Mouse (Mus musculus) lung, embryonic 14.5 days (tissue): Measurements from ENCODE around the gene Hist1h3b. TPM values are rescaled to one million over a fixed set of nuclear protein-coding genes. Genes with fewer than 3 reads are reported as not detected.
A peak's percentile ranks its signal among the peaks of the same experiment; 100 is the strongest.
"Not testable (repeated sequence)": the region's sequence is repeated elsewhere in the genome, so short reads cannot be mapped to it uniquely, and the experiment has no call there.

ENCODE experiments used
- ATAC-seq: fragments of 200-750 bp; cut with Nextera tagmentation; 2 replicates; pipeline ENCODE4 v1.8.0; 2017; ENCODE audit warnings: mild to moderate bottlenecking, moderate TSS enrichment, moderate library complexity; ENCODE audit not compliant: insufficient read depth
- DNase-seq: peaks from one replicate; pipeline ENCODE4 v3.0.0-alpha.2; 2015
- H3K27ac ChIP-seq: fragments of 300-500 bp; sonication (generic); 2 replicates; pipeline ENCODE4 v1.5.1; 2014; ENCODE audit warnings: low read depth, mild to moderate bottlenecking, moderate library complexity
- H3K27me3 ChIP-seq: fragments of 300-500 bp; sonication (generic); 2 replicates; pipeline ENCODE4 v1.6.1; 2014; ENCODE audit warnings: low read length, control low read depth; ENCODE audit not compliant: insufficient read depth
- H3K36me3 ChIP-seq: fragments of 300-500 bp; sonication (generic); 2 replicates; pipeline ENCODE4 v1.6.1; 2014; ENCODE audit warnings: control low read depth; ENCODE audit not compliant: insufficient read depth
- H3K4me1 ChIP-seq: fragments of 300-500 bp; sonication (generic); 2 replicates; pipeline ENCODE4 v1.6.1; 2014; ENCODE audit warnings: antibody characterized with exemption, control low read depth; ENCODE audit not compliant: insufficient read depth
- H3K4me2 ChIP-seq: fragments of 300-500 bp; sonication (generic); 2 replicates; pipeline ENCODE4 v1.6.1; 2014; ENCODE audit warnings: mild to moderate bottlenecking
- H3K4me3 ChIP-seq: fragments of 300-500 bp; sonication (generic); 2 replicates; pipeline ENCODE4 v1.5.1; 2014; ENCODE audit warnings: low read depth, low read length
- H3K9ac ChIP-seq: fragments of 300-500 bp; sonication (generic); 2 replicates; pipeline ENCODE4 v1.6.1; 2014
- H3K9me3 ChIP-seq: fragments of 300-500 bp; sonication (generic); 2 replicates; pipeline ENCODE4 v1.6.1; 2016; ENCODE audit warnings: low read depth, low read length, control low read depth
- CTCF ChIP-seq: IDR thresholded peaks from 2 replicates; pipeline ENCODE4 v1.5.1; 2016; ENCODE audit warnings: antibody characterized with exemption, low read depth
- WGBS: fragments of 180-500 bp; shearing (Covaris S2); extraction: QIAGEN DNeasy Blood & Tissue Kit; methylation state at CpG from one replicate; pipeline ENCODE4 v1.1.7; 2014; 5-methylcytosine and 5-hydroxymethylcytosine counted together
- polyA plus RNA-seq: library from polyadenylated mRNA; unstranded; fragments of >200 nt; fragmentation: Nextera tagmentation; extraction: Ambion mirVana; gene quantifications from 2 replicates; pipeline ENCODE4 v1.2.1, GENCODE M21; 2014

Hist1h3b gene
- polyA plus RNA-seq, 1 experiment from 2014 or later = 18.4 TPM

GRCm38 (mm10) chr13:23765172-23765513 is 13.1 kb downstream of the Hist1h3b start:
- DNase-seq = no peak
- no peaks in the 10 kb centered on the region for H3K36me3 ChIP-seq
- H3K4me3 ChIP-seq = no peak overlapping the region
- H3K9me3 ChIP-seq = no peaks in the 10 kb centered on the region
- 44% methylated on average over 1 of the region's 1 CpGs for WGBS
- 0 out of 2 replicates have a peak overlapping the region, but pooled peaks have one; percentile 76 for H3K9ac ChIP-seq
- no peak for TF ChIP-seq CTCF
- ATAC-seq = no peak
- H3K27me3 ChIP-seq = no peaks in the 10 kb centered on the region
- H3K4me2 ChIP-seq = peak overlapping the region; percentile 90; the same call in 1 of the 2 replicates
- H3K4me1 ChIP-seq = peaks cover 5% of the 10 kb centered on the region; the same call in 1 of the 2 replicates
- H3K27ac ChIP-seq = peak overlapping the region; percentile 66; the same call in 1 of the 2 replicates

- Histone ChIP-seq H3K4me1 (peaks cover 5% of the 10 kb centered on the region; the same call in 1 of the 2 replicates), H3K27ac (no peak overlapping the region), H3K4me2 (no peak overlapping the region), H3K9ac (no peak overlapping the region), H3K27me3 (no peaks in the 10 kb centered on the region), H3K9me3 (no peaks in the 10 kb centered on the region), H3K36me3 (no peaks in the 10 kb centered on the region), H3K4me3 (no peak overlapping the region)
- no peak for TF ChIP-seq CTCF
- DNase-seq (no peak), ATAC-seq (no peak)
Measured at GRCm38 (mm10) chr13:23766772-23767171, 14.7 kb downstream of the Hist1h3b start.

- Histone ChIP-seq H3K4me1 (peaks cover 4% of the 10 kb centered on the region; the same call in 1 of the 2 replicates), H3K9ac (no peak overlapping the region), H3K27ac (no peak overlapping the region), H3K4me2 (no peak overlapping the region), H3K36me3 (no peaks in the 10 kb centered on the region), H3K9me3 (no peaks in the 10 kb centered on the region), H3K27me3 (no peaks in the 10 kb centered on the region), H3K4me3 (no peak overlapping the region)
- DNase-seq = no peak
- TF ChIP-seq CTCF = no peak
- ATAC-seq = no peak
- WGBS = 47% methylated on average over 5 of the region's 5 CpGs
Measured at GRCm38 (mm10) chr13:23768834-23769397, 16.8 kb downstream of the Hist1h3b start.

- not testable (repeated sequence) for H3K4me1 ChIP-seq, H3K36me3 ChIP-seq, H3K4me2 ChIP-seq, H3K27me3 ChIP-seq, H3K9ac ChIP-seq, H3K27ac ChIP-seq, DNase-seq, ATAC-seq, H3K4me3 ChIP-seq, H3K9me3 ChIP-seq
- WGBS = 77% methylated on average over 2 of the region's 2 CpGs
Measured at GRCm38 (mm10) chr13:23769613-23770012, 17.5 kb downstream of the Hist1h3b start, which contains the start of gene Trim38. Trim38 (plus strand) TSS chr13:23769913.

GRCm38 (mm10) chr13:23772561-23773313 is 20.7 kb downstream of the Hist1h3b start:
- peak; percentile 86 for DNase-seq
- Histone ChIP-seq H3K4me1 (no peaks in the 10 kb centered on the region), H3K9me3 (no peaks in the 10 kb centered on the region), H3K27me3 (no peaks in the 10 kb centered on the region), H3K9ac (no peak overlapping the region), H3K36me3 (no peaks in the 10 kb centered on the region), H3K4me2 (peak overlapping the region; percentile 45), H3K27ac (no peak overlapping the region), H3K4me3 (peak overlapping the region; percentile 3; the same call in 1 of the 2 replicates)
- ATAC-seq = peak; percentile 98
- 21% methylated on average over 21 of the region's 21 CpGs for WGBS
- TF ChIP-seq CTCF = no peak

GRCm38 (mm10) chr13:23778339-23778738 is 26.3 kb downstream of the Hist1h3b start:
- Histone ChIP-seq H3K4me2 (no peak overlapping the region), H3K4me3 (no peak overlapping the region), H3K36me3 (no peaks in the 10 kb centered on the region), H3K4me1 (no peaks in the 10 kb centered on the region), H3K27me3 (no peaks in the 10 kb centered on the region), H3K9ac (no peak overlapping the region), H3K27ac (no peak overlapping the region), H3K9me3 (no peaks in the 10 kb centered on the region)
- no peak for DNase-seq
- TF ChIP-seq CTCF = no peak
- WGBS = 89% methylated on average over 7 of the region's 7 CpGs
- ATAC-seq = no peak

GRCm38 (mm10) chr13:23779025-23779424 is 27.0 kb downstream of the Hist1h3b start:
- Histone ChIP-seq H3K27me3 (no peaks in the 10 kb centered on the region), H3K27ac (no peak overlapping the region), H3K4me2 (no peak overlapping the region), H3K9ac (no peak overlapping the region), H3K4me3 (no peak overlapping the region), H3K4me1 (no peaks in the 10 kb centered on the region), H3K9me3 (no peaks in the 10 kb centered on the region), H3K36me3 (no peaks in the 10 kb centered on the region)
- TF ChIP-seq CTCF = no peak
- WGBS = 74% methylated on average over 4 of the region's 4 CpGs
- no peak for DNase-seq
- no peak for ATAC-seq
